Mouse (Mus musculus): ENCODE data around the gene Aqp12. TPM values are rescaled to one million over a fixed set of nuclear protein-coding genes. Genes with fewer than 3 reads are reported as not detected.

Aqp12 gene
- polyA plus RNA-seq, 1 experiment from 2014 or later, result not detected

DNA sequence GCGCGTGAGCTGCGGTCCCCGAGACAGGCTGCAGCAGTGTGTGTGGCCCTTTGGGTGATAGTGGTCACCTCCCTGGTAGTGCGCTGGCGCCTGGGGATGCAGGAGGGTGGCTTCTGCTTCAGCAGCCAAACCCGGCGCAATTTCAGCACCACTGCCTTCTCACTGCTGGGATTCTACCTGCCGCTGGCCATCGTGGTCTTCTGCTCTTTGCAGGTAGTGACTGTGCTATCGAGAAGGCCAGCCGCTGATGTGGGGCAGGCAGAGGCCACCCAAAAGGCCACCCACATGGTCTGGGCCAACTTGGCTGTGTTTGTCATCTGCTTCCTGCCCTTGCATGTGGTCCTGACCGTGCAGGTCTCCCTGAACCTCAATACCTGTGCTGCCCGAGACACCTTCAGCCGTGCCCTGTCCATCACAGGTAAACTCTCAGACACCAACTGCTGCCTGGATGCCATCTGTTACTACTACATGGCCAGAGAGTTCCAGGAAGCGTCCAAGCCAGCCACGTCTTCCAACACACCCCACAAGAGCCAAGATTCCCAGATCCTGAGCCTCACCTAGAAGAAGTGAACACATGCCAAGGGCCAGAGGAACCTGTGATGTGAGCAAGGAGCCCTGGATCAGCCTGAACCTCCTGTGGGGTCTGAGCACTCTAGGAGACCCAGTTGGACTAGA lies 23.1 kb upstream of the Aqp12 start:
- no peak overlapping the region for H3K4me3 ChIP-seq
- 90% methylated on average over 17 of the region's 17 CpGs for WGBS
- H3K36me3 ChIP-seq, result no peaks in the 10 kb centered on the region
- H3K9ac ChIP-seq, result no peak overlapping the region
- peaks cover 6% of the 10 kb centered on the region; the same call in 1 of the 2 replicates for H3K27me3 ChIP-seq
- H3K27ac ChIP-seq, result no peak overlapping the region
- H3K9me3 ChIP-seq (replicated peaks), result no peaks in the 10 kb centered on the region
- H3K4me2 ChIP-seq, result no peak overlapping the region
- no peak for ATAC-seq (replicated peaks; ENCODE audit: insufficient number of reproducible peaks, insufficient read depth, low FRiP score, low read depth)
- peaks cover 19% of the 10 kb centered on the region for H3K4me1 ChIP-seq (replicated peaks)

DNA sequence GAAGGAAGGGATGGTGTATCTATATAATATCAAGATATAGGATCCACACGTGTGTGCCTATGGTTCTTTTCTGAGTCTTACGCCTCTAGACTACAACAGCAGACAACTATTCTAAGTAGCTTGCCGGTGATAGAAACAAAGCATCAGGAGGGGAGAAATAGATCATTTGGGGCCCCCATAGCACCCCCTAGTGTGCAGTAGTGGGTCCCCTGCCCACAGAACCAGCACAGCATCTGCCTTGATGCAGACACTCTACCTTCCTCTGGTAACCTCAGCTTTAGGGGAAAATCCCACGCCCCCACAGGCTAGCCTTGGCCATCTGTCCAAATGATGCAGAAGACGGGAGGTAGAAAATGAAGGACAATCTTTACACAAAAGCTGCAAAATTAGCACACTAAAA lies 21.1 kb upstream of the Aqp12 start:
- Histone ChIP-seq H3K36me3 (no peaks in the 10 kb centered on the region), H3K27me3 (peaks cover 5% of the 10 kb centered on the region; the same call in 1 of the 2 replicates), H3K4me1 (replicated peaks) (peaks cover 2% of the 10 kb centered on the region; the same call in 1 of the 2 replicates), H3K27ac (no peak overlapping the region), H3K9me3 (replicated peaks) (no peaks in the 10 kb centered on the region), H3K4me2 (no peak overlapping the region), H3K4me3 (no peak overlapping the region), H3K9ac (no peak overlapping the region)
- no peak for ATAC-seq (replicated peaks; ENCODE audit: insufficient number of reproducible peaks, insufficient read depth, low FRiP score, low read depth)
- 87% methylated on average over 5 of the region's 5 CpGs for WGBS

DNA sequence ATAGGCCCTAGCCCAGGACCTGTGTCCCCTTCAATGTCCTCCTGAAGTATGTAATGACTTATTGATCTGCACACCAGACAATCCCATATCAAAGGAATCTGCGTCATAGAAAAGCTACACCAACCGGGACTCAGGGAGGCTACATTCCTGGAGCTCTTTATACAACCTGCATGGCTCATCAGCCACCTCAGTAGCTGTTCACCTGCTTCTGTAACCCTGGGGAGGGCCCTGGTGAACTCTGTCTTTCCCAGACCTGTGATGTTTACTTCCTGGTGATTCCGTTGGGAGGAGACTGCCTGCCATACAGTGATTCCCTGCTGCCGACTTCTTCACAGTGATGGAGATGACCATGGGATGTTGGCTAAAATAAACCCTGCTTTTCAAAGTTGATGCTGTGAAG lies 17.2 kb upstream of the Aqp12 start:
- Histone ChIP-seq H3K9ac (no peak overlapping the region), H3K27me3 (no peaks in the 10 kb centered on the region), H3K4me1 (replicated peaks) (no peaks in the 10 kb centered on the region), H3K9me3 (replicated peaks) (no peaks in the 10 kb centered on the region), H3K27ac (no peak overlapping the region), H3K36me3 (no peaks in the 10 kb centered on the region), H3K4me2 (no peak overlapping the region), H3K4me3 (no peak overlapping the region)
- 62% methylated on average over 4 of the region's 4 CpGs for WGBS
- no peak for ATAC-seq (replicated peaks; ENCODE audit: insufficient number of reproducible peaks, insufficient read depth, low FRiP score, low read depth)

DNA sequence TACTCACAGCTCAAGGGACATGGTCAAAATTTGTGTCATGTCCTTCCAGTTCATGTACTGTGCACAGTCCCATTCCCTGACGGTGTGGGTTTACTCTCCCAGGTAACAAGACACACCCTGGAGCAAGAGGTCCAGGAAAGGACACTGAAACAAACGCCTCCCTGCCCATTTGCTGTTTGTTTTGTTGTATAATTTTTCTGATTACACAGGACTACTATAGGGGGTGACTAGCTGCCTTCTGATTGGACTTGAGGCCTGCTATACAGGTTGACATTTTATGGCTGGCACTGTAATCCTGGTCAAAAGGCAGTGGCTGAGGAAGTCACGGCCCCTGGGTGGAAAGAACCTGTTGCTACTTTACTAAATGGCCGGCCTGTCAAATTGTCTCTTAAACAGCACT lies 16.2 kb upstream of the Aqp12 start:
- Histone ChIP-seq H3K9me3 (replicated peaks) (no peaks in the 10 kb centered on the region), H3K9ac (no peak overlapping the region), H3K36me3 (no peaks in the 10 kb centered on the region), H3K27ac (no peak overlapping the region), H3K27me3 (no peaks in the 10 kb centered on the region), H3K4me1 (replicated peaks) (no peaks in the 10 kb centered on the region), H3K4me2 (no peak overlapping the region), H3K4me3 (no peak overlapping the region)
- ATAC-seq (replicated peaks; ENCODE audit: insufficient number of reproducible peaks, insufficient read depth, low FRiP score, low read depth), result no peak
- 63% methylated on average over 4 of the region's 4 CpGs for WGBS

DNA sequence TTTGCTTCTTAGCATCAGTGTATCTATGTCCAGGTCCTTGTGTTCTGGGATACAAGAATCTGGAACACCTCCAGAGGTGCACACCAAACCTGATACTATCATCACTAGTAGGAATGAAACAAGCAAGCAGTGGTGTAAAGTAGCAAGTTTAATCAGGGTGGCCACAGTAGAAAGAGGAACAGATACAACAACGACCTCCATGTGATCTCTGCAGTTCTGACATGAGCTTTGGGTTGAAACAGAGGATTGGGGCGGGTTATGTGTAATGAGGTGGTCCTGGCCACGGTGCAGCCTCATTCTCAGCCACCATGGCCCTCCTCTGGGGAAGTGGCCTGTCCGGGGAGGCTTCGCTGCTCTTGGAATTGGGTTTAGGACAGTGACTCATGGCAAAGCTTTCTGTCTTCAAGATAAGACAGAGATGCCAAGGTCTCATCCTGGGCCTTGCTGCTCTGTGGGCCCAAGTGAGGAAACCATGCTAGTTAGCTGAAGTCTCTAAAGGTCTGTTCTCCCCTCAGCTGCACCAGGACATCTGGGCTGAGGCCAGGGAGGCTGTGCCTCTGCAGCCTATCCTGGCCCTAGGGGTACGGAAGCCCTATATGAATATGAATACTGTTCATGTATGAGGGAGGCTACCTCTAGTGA lies 13.8 kb upstream of the Aqp12 start:
- ATAC-seq (replicated peaks; ENCODE audit: insufficient number of reproducible peaks, insufficient read depth, low FRiP score, low read depth), result no peak
- H3K4me3 ChIP-seq, result no peak overlapping the region
- H3K4me2 ChIP-seq, result no peak overlapping the region
- no peak overlapping the region for H3K9ac ChIP-seq
- no peaks in the 10 kb centered on the region for H3K9me3 ChIP-seq (replicated peaks)
- no peak overlapping the region for H3K27ac ChIP-seq
- no peaks in the 10 kb centered on the region for H3K27me3 ChIP-seq
- 77% methylated on average over 6 of the region's 6 CpGs for WGBS
- no peaks in the 10 kb centered on the region for H3K36me3 ChIP-seq
- H3K4me1 ChIP-seq (replicated peaks), result no peaks in the 10 kb centered on the region

DNA sequence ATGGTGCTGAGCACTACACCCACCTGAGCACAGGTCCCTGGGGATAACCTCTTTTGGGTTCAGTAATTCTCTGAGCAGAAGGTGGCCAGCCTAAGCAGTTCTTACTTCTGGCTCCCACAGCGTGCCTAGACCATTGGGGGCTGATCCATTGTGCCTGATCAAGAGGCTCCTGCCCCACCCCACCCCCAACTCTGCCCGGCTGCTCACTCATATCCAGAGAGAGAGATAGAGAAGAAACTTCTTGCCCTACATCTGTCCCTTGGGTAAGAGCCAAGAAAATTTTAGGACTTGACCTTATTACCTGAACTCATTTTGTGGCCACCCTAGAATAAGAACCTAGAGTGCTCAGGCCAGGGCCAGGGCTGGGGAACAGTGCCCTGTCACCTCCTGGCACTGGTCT lies 13.3 kb upstream of the Aqp12 start:
- Histone ChIP-seq H3K4me3 (no peak overlapping the region), H3K4me2 (no peak overlapping the region), H3K9me3 (replicated peaks) (no peaks in the 10 kb centered on the region), H3K36me3 (no peaks in the 10 kb centered on the region), H3K9ac (no peak overlapping the region), H3K27me3 (no peaks in the 10 kb centered on the region), H3K27ac (no peak overlapping the region), H3K4me1 (replicated peaks) (no peaks in the 10 kb centered on the region)
- ATAC-seq (replicated peaks; ENCODE audit: insufficient number of reproducible peaks, insufficient read depth, low FRiP score, low read depth), result no peak
- WGBS, result 74% methylated on average over 2 of the region's 2 CpGs

DNA sequence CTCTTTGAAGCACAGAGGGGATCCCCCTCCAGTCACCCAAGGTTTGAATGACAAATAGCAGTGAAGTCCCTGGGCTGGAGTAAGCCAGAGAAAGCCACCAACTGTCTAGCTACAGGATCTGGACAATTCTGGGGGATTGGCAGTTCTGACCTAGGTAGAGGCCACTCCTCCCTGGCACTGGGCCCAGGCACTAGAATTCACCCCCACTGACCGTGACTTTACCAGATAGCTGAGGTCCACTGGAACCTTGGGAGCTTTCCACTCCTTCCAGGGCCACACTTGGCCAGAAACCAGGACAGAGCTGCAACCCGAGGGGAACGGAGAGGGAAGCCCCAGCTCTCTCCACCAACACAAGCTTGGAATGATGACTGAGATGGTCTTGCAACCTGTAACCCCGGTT lies 3.1 kb downstream of the Aqp12 start:
- peak overlapping the region; percentile 12; the same call in 1 of the 2 replicates for H3K4me2 ChIP-seq
- H3K36me3 ChIP-seq, result no peaks in the 10 kb centered on the region
- H3K9ac ChIP-seq, result no peak overlapping the region
- H3K4me3 ChIP-seq, result no peak overlapping the region
- H3K4me1 ChIP-seq (replicated peaks), result peaks cover 12% of the 10 kb centered on the region
- ATAC-seq (replicated peaks; ENCODE audit: insufficient number of reproducible peaks, insufficient read depth, low FRiP score, low read depth), result 0 out of 2 replicates have a peak, but pooled peaks have one; percentile 24
- no peaks in the 10 kb centered on the region for H3K9me3 ChIP-seq (replicated peaks)
- 19% methylated on average over 4 of the region's 4 CpGs for WGBS
- no peaks in the 10 kb centered on the region for H3K27me3 ChIP-seq
- 0 out of 2 replicates have a peak overlapping the region, but pooled peaks have one; percentile 9 for H3K27ac ChIP-seq

DNA sequence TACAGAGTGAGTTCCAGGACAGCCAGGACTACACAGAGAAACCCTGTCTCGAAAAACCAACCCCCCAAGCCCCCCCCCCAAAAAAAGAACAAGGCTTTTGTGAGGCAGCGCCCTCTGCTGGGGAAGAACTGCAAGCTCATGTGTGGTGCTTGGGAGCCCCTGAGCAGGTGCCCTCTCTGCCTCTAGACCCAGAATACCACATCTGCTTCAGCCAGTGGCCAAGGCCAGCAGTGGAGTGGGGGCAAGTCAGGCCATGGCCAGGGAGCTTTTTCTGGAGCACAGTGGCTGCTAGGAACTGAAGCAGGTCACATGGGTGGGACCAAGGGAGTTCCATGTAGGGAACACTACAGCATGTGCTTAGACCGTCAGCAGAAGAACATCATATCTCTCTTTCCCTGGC lies 4.6 kb downstream of the Aqp12 start:
- WGBS, result 28% methylated on average over 3 of the region's 3 CpGs

DNA sequence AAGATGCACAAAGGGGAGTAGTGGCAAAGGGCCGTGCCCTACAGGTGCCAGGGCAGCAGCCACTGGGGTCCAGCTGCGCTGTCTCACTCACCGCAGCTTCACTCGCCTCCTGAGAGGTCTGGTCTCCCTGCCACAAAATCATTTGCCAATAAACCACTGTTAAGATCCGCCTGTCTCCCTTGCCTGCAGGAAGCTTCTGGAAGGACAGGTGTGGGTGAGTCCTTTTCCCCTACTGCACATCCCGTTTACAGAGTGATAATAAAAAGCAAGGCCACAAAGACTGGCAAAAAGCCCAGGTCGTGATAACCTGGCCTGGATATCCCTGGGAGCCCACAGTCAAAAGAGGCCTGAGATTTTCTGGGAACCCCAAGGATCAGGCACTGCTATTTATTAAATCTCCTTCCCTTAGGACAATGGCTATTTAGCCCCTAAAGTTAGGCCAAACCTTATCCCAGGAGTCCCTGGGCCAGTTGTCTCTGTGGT lies 6.0 kb downstream of the Aqp12 start:
- ATAC-seq (replicated peaks; ENCODE audit: insufficient number of reproducible peaks, insufficient read depth, low FRiP score, low read depth), result no peak

More for the DNA sequence above, 4.6 kb downstream of the Aqp12 start:
- ATAC-seq (replicated peaks; ENCODE audit: insufficient number of reproducible peaks, insufficient read depth, low FRiP score, low read depth), result no peak
- H3K4me3 ChIP-seq, result no peak overlapping the region
- H3K27me3 ChIP-seq, result no peaks in the 10 kb centered on the region
- H3K4me2 ChIP-seq, result no peak overlapping the region
- no peak overlapping the region for H3K27ac ChIP-seq
- no peak overlapping the region for H3K9ac ChIP-seq
- no peaks in the 10 kb centered on the region for H3K36me3 ChIP-seq
- peaks cover 12% of the 10 kb centered on the region for H3K4me1 ChIP-seq (replicated peaks)
- H3K9me3 ChIP-seq (replicated peaks), result no peaks in the 10 kb centered on the region

DNA sequence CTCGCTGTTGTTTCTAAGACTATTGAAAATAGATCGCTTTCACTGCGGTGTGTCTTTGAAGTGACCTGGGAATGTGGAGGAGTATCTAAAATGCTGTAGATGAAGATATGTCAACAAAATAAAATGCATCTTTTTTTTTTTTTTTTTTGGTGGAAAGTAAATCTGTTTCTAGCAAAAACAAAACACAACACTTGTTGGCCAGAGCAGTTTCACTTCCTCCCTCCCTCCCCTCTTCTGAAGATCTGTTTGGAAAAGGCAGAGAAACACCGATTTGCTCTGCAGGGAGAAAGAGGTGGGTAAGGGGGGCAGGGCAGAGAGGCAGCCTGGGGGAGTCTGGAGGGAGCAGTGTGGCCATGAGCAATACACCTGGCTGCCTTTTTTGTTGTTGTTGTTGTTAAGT lies 7.2 kb downstream of the Aqp12 start:
- H3K4me1 ChIP-seq (replicated peaks), result peaks cover 12% of the 10 kb centered on the region
- ATAC-seq (replicated peaks; ENCODE audit: insufficient number of reproducible peaks, insufficient read depth, low FRiP score, low read depth), result no peak

More for the DNA sequence above, 6.0 kb downstream of the Aqp12 start:
- Histone ChIP-seq H3K4me3 (no peak overlapping the region), H3K9me3 (replicated peaks) (no peaks in the 10 kb centered on the region), H3K4me2 (no peak overlapping the region), H3K27ac (no peak overlapping the region), H3K27me3 (no peaks in the 10 kb centered on the region), H3K36me3 (no peaks in the 10 kb centered on the region), H3K9ac (no peak overlapping the region), H3K4me1 (replicated peaks) (peaks cover 12% of the 10 kb centered on the region)
- WGBS, result 53% methylated on average over 7 of the region's 7 CpGs

DNA sequence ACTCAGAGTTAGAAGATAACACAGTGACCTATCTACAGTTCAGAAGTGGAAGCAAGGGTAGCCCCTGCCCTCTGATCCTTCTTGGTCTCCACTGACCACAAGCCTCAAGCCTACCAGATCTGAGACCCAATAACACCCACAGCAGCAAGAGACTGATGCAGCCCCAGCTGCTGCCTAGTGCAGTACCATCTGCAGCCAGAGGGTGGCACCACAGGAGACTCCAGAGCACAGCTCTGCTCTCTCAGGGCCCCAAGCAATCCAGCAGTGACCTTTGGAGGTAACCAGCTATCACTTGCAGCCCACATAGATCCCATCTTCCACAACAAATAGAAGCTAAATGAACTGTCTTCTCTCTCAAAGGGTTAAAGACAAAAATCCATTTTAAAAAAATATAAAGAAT lies 8.3 kb downstream of the Aqp12 start:
- Histone ChIP-seq H3K4me1 (replicated peaks) (peaks cover 4% of the 10 kb centered on the region), H3K9ac (no peak overlapping the region), H3K4me3 (no peak overlapping the region), H3K27me3 (no peaks in the 10 kb centered on the region; the same call in 1 of the 2 replicates), H3K9me3 (replicated peaks) (no peaks in the 10 kb centered on the region), H3K4me2 (no peak overlapping the region), H3K27ac (no peak overlapping the region), H3K36me3 (no peaks in the 10 kb centered on the region)
- no peak for ATAC-seq (replicated peaks; ENCODE audit: insufficient number of reproducible peaks, insufficient read depth, low FRiP score, low read depth)

More for the DNA sequence above, 7.2 kb downstream of the Aqp12 start:
- Histone ChIP-seq H3K4me2 (no peak overlapping the region), H3K9me3 (replicated peaks) (no peaks in the 10 kb centered on the region), H3K27ac (no peak overlapping the region), H3K9ac (no peak overlapping the region), H3K36me3 (no peaks in the 10 kb centered on the region), H3K4me3 (no peak overlapping the region), H3K27me3 (no peaks in the 10 kb centered on the region)
- WGBS, result 75% methylated on average over 4 of the region's 4 CpGs

DNA sequence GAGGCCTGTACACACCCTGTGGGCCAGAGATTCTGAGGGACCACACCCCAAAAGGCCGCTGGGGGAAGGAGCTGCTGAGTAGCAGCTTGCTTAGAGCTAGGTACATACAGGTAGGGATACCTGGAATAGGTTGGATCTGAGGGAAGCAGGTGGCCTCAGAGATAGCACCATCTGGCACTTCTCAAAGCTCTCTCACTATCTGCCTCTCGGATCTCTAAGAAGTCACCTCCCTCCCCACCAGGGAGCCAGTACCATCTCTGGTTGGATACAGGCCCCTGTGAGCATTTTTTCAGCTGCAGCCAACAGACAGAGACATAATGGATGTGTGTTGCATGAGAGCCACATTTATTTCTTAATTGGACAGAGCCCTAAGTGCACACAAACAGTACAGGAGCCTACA lies 9.0 kb downstream of the Aqp12 start:
- H3K36me3 ChIP-seq, result no peaks in the 10 kb centered on the region
- no peaks in the 10 kb centered on the region for H3K4me1 ChIP-seq (replicated peaks)
- 43% methylated on average over 2 of the region's 2 CpGs for WGBS
- no peak overlapping the region for H3K4me3 ChIP-seq
- no peaks in the 10 kb centered on the region for H3K9me3 ChIP-seq (replicated peaks)
- no peak overlapping the region for H3K27ac ChIP-seq
- no peak overlapping the region for H3K9ac ChIP-seq
- no peaks in the 10 kb centered on the region; the same call in 1 of the 2 replicates for H3K27me3 ChIP-seq
- H3K4me2 ChIP-seq, result no peak overlapping the region
- no peak for ATAC-seq (replicated peaks; ENCODE audit: insufficient number of reproducible peaks, insufficient read depth, low FRiP score, low read depth)

Data from heart, embryonic 15.5 days (tissue).